Mouse (Mus musculus) heart, adult 2 months (tissue): ENCODE results near the gene Sptbn4. TPM values are rescaled to one million over a fixed set of nuclear protein-coding genes. Genes with fewer than 3 reads are reported as not detected.
A peak's percentile ranks its signal among the peaks of the same experiment; 100 is the strongest.

ENCODE experiments used
- DNase-seq, 2 experiments: peaks; one replicate each; pipeline ENCODE4 v3.0.0; 2021
- H3K27ac ChIP-seq: fragments of 200-600 bp; 2 replicates; pipeline ENCODE4 v1.8.1; 2022
- H3K27me3 ChIP-seq: fragments of 200-500 bp; 2 replicates; pipeline ENCODE4 v1.6.1; 2012; ENCODE audit warnings: mild to moderate bottlenecking, low read length, inconsistent platforms, mixed read lengths; ENCODE audit not compliant: control insufficient read depth, insufficient read depth
- H3K36me3 ChIP-seq: fragments of 200-500 bp; 2 replicates; pipeline ENCODE4 v1.6.1; 2012; ENCODE audit warnings: low read length, inconsistent platforms; ENCODE audit not compliant: control insufficient read depth, insufficient read depth
- H3K4me1 ChIP-seq: fragments of 200-500 bp; 2 replicates; pipeline ENCODE4 v1.6.1; 2011; ENCODE audit warnings: low read length; ENCODE audit not compliant: control insufficient read depth, insufficient read depth
- H3K4me3 ChIP-seq: fragments of 200-600 bp; 2 replicates; pipeline ENCODE4 v1.8.1; 2022
- H3K79me2 ChIP-seq: fragments of 200-500 bp; replicated peaks from 2 replicates; pipeline ENCODE4 v1.6.1; 2012; ENCODE audit warnings: mild to moderate bottlenecking, inconsistent platforms, low read length, moderate library complexity, mixed read lengths; ENCODE audit not compliant: control insufficient read depth, insufficient read depth
- H3K9ac ChIP-seq: fragments of 200-500 bp; 2 replicates; pipeline ENCODE4 v1.6.1; 2012; ENCODE audit warnings: low read depth, mild to moderate bottlenecking, control low read depth, inconsistent platforms, low read length, mixed read lengths
- CTCF ChIP-seq: fragments of 200-600 bp; IDR thresholded peaks from 2 replicates; pipeline ENCODE4 v1.8.1; 2022; ENCODE audit warnings: antibody characterized with exemption, mild to moderate bottlenecking, moderate library complexity
- EP300 ChIP-seq: fragments of 200-500 bp; IDR thresholded peaks from 2 replicates; pipeline ENCODE4 v1.6.1; 2011; ENCODE audit warnings: low read depth, low read length, control low read depth; ENCODE audit not compliant: insufficient read depth
- POLR2A ChIP-seq: fragments of 200-500 bp; IDR thresholded peaks from 2 replicates; pipeline ENCODE4 v1.6.1; 2011; ENCODE audit warnings: mild to moderate bottlenecking, low read depth, low read length, control low read depth; ENCODE audit not compliant: insufficient read depth
- WGBS: fragments of 180-500 bp; shearing (Covaris S2); methylation state at CpG from one replicate; pipeline ENCODE4 v1.1.7; 2018; 5-methylcytosine and 5-hydroxymethylcytosine counted together
- intact Hi-C: fragments of 180-260 bp; cut with DNase I; formaldehyde crosslinking; loops from one replicate; pipeline ENCODE4 v1.15.1; 2025
- polyA plus RNA-seq: library from polyadenylated mRNA; depleted of rRNA; stranded (reverse); fragments of >200 nt; gene quantifications from 2 replicates; pipeline ENCODE4 v1.2.3, GENCODE M21; 2012
- total RNA-seq, 2 experiments: library from RNA; stranded (reverse); gene quantifications; 2 replicates each; pipeline ENCODE4 v1.2.3; 2021

Gene Sptbn4
- total and polyA plus RNA-seq, 3 experiments = 0.18 to 0.23 (median 0.20) TPM

DNA sequence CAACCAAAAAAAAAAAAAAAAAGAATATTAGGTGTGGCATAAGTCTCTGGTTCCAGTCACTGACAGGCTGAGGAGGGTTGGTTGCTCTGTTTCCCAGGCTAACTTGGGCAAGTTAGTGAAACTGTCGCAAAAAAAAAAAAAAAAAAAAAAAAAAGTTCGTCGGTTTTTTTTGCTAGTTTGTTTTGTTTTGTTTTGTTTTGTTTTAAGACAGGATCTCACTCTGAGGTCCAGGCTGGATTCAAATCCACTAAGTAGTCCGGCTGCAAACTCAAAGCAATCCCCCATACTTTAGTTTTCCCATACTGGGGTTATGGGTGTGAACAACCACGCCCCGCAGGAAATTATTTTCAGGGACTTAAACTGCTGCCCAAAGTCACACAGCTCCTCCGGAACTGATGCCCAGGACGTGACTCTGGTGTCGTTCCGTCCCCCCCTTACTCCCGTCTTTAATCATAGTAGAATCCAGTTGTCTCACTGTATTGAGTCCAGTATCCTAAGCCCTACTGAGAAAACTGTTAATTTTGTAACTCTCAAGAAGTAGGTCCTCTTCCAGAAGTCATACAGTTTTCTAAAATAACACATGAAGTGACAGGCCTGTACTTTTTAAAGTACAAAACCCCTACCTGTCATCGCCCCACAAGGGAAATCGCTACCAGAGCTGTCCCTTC, 38.8 kb upstream of the Sptbn4 start:
- intact Hi-C loops = loop anchor here (1.0 kb wide), 1 partner anchor 12 kb away; no protein-coding TSS in a partner anchor
- Histone ChIP-seq H3K36me3 (peaks cover 10% of the 10 kb centered on the region), H3K27ac (peak overlapping the region; percentile 97), H3K27me3 (no peaks in the 10 kb centered on the region), H3K79me2 (no peaks in the 10 kb centered on the region; the same call in 1 of the 2 replicates), H3K4me1 (peaks cover 8% of the 10 kb centered on the region), H3K4me3 (peak overlapping the region; percentile 87), H3K9ac (peak overlapping the region; percentile 68; the same call in 1 of the 2 replicates)
- WGBS = 2% methylated on average over 13 of the region's 13 CpGs
- TF ChIP-seq POLR2A (no peak), EP300 (no peak), CTCF (no peak)
- peak; percentile 56 to 61 for DNase-seq

DNA sequence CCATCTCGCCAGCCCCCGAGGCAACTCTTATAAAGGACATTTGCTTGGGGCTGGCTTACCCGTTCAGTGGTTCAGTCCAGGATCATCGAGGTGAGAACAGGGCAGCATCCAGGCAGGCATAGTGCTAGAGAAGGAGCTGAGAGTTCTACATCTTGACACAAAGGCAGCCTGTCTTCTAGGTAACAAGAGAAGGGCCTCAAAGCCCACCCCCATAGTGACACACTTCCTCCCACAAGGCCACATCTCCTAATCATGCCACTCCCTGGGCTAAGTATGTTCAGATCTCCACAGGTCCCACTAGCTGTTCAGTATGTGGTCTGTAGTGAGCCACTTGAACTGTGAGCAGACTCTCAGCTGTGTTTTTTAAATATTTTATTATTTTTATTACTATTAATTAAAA, 36.4 kb upstream of the Sptbn4 start:
- no peak overlapping the region for H3K4me3 ChIP-seq
- no peak for DNase-seq
- no peak for TF ChIP-seq CTCF
- no peak for TF ChIP-seq EP300
- no peak for TF ChIP-seq POLR2A
- H3K27me3 ChIP-seq = no peaks in the 10 kb centered on the region
- 85% methylated on average over 4 of the region's 4 CpGs for WGBS
- intact Hi-C loops = loop anchor here (5.0 kb wide), 1 partner anchor 43 kb away; no protein-coding TSS in a partner anchor
- no peak overlapping the region for H3K27ac ChIP-seq
- H3K36me3 ChIP-seq = peaks cover 3% of the 10 kb centered on the region; the same call in 1 of the 2 replicates
- peaks cover 4% of the 10 kb centered on the region; the same call in 1 of the 2 replicates for H3K4me1 ChIP-seq
- no peak overlapping the region for H3K9ac ChIP-seq
- no peaks in the 10 kb centered on the region for H3K79me2 ChIP-seq

DNA sequence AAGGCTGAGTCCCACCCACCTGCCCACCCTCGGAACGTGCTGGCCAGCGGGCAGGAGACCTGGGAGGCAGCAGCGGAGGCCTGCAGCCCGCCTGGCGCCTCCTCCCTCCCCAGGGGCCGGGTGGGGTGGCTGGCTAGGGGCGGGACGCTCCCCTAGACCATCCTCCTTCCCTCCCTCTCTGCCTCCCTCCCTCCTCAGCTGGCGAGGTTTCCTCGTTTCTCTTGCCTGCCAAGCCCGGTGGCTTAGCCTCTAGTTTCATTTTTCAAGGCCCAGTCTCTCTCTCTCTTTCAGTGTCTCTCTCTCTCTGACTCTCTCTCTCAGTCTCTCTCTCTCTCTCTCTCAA, 34.1 kb upstream of the Sptbn4 start:
- H3K36me3 ChIP-seq = no peaks in the 10 kb centered on the region
- peak overlapping the region; percentile 47 for H3K9ac ChIP-seq
- peak overlapping the region; percentile 38 for H3K4me3 ChIP-seq
- WGBS = 0% methylated on average over 12 of the region's 12 CpGs
- peak overlapping the region; percentile 81 for H3K27ac ChIP-seq
- no peaks in the 10 kb centered on the region for H3K27me3 ChIP-seq
- peak; percentile 93 to 95 for DNase-seq
- intact Hi-C loops = loop anchor here (5.0 kb wide), 1 partner anchor 46 kb away; no protein-coding TSS in a partner anchor
- H3K4me1 ChIP-seq = peaks cover 4% of the 10 kb centered on the region; the same call in 1 of the 2 replicates
- TF ChIP-seq EP300 = 0 out of 2 replicates have a peak, but pooled peaks have one; percentile 53
- TF ChIP-seq CTCF = no peak
- TF ChIP-seq POLR2A = peak; percentile 66; the same call in 1 of the 2 replicates
- H3K79me2 ChIP-seq = no peaks in the 10 kb centered on the region

DNA sequence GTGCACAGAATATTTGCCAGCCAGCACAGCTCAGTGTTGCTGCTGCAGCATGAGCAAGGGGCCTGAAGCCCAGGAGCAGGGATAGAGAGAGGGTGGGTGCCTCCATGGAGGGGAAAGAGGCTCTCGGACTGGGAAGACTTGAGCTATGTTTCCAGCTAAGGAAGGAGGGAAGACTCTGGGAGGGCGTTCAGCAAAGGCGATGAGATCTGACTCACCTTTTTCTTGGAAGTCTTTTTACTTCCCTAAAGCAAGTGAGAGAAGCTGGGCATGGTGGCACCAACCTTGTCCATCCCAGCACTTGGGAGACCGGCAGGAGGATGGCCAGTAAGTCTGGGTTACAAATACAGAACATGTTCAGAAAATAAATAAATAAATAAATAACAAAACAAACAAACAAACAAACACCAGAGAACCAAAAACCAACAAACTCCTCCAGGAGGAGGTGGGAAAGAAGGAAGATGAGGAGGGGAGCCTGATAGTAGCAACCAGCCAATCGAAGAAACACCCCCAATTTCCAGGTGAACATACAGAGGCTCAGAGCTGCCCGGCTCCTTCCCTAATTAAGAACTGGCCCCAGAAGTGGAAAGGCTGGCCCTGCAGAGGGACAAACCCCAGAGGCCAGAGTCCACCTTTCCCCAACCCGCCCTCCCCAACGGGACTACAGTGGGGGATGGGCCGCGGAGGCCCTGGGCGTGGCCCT, 33.6 kb upstream of the Sptbn4 start:
- TF ChIP-seq CTCF (no peak), POLR2A (no peak), EP300 (no peak)

DNA sequence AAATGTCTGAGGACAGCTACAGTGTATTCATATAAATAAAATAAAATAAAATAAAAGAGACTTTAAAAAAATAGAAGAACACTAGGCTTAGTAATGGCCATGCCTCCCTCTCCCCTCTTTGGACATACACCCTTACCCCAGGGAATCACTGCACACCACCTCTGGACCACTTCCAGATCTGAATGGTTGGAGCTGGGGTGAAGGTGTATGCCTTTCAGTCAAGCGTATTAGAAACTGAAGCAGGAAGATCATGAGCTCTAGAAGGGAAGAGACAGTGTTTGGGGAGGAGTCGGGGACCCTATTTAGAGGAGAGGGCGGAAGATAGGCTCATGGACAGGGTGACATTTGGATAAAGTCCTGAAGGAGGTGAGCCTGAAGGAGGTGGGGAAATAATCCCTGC, 33.0 kb upstream of the Sptbn4 start:
- Histone ChIP-seq H3K27me3 (no peaks in the 10 kb centered on the region), H3K4me3 (no peak overlapping the region), H3K79me2 (no peaks in the 10 kb centered on the region), H3K36me3 (no peaks in the 10 kb centered on the region; the same call in 1 of the 2 replicates), H3K9ac (no peak overlapping the region), H3K4me1 (peaks cover 6% of the 10 kb centered on the region), H3K27ac (no peak overlapping the region; the same call in 1 of the 2 replicates)
- DNase-seq = no peak
- WGBS = 72% methylated on average over 3 of the region's 3 CpGs
- intact Hi-C loops = loop anchor here (5.0 kb wide), 1 partner anchor 47 kb away; no protein-coding TSS in a partner anchor
- TF ChIP-seq POLR2A = no peak
- no peak for TF ChIP-seq CTCF
- no peak for TF ChIP-seq EP300

More for the DNA sequence above, 33.6 kb upstream of the Sptbn4 start:
- Histone ChIP-seq H3K79me2 (no peaks in the 10 kb centered on the region), H3K4me1 (peaks cover 4% of the 10 kb centered on the region; the same call in 1 of the 2 replicates), H3K4me3 (peak overlapping the region; percentile 38; the same call in 1 of the 2 replicates), H3K9ac (no peak overlapping the region), H3K27me3 (no peaks in the 10 kb centered on the region), H3K36me3 (no peaks in the 10 kb centered on the region; the same call in 1 of the 2 replicates), H3K27ac (peak overlapping the region; percentile 81)
- 17% methylated on average over 11 of the region's 11 CpGs for WGBS
- intact Hi-C loops = loop anchor here (5.0 kb wide), 1 partner anchor 46 kb away; no protein-coding TSS in a partner anchor
- no peak for DNase-seq

DNA sequence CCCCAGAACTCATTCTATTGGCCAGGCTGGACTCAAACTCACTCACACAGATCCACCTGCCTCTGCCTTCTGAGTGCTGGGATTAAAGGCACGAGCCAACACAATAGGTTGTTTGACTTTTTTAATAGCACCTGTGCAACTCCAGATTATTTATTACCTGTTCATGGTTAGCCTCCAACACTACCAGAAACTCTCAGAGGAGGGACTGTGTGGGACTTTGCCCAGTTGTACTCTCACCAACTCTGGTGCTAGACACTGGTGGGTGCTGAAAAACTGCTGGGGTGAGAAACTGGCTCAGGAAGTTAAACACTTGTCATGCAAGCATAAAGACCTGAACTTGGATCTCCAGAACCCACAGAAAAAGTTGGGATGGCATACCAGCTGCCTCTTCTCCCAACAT, 32.3 kb upstream of the Sptbn4 start:
- Histone ChIP-seq H3K36me3 (peaks cover 2% of the 10 kb centered on the region; the same call in 1 of the 2 replicates), H3K4me3 (no peak overlapping the region), H3K27ac (no peak overlapping the region), H3K4me1 (peaks cover 9% of the 10 kb centered on the region), H3K9ac (no peak overlapping the region), H3K27me3 (no peaks in the 10 kb centered on the region), H3K79me2 (no peaks in the 10 kb centered on the region)
- no peak for DNase-seq
- intact Hi-C loops = loop anchor here (5.0 to 10.0 kb wide), 2 partner anchors 48 to 315 kb away; partner anchors contain the start of gene Egln2
- TF ChIP-seq CTCF = no peak
- no peak for TF ChIP-seq EP300
- no peak for TF ChIP-seq POLR2A
- WGBS = 77% methylated on average over 1 of the region's 1 CpGs
